1 mouse cellular context compared by ENCODE assay signal in genomic region chr3:67344599-67344998, GRCm38 (mm10).
TF ChIP-seq lines count a peak whose summit lies in the region.

No protein-coding gene starts in this region.

TF ChIP-seq in MEL, 35 proteins besides CTCF, POLR2A, EP300 and RAD21 (continued from another document):
- TF ChIP-seq MYB (IDR thresholded peaks at IDR 0.05; ENCODE audit: low read depth, low read length) (no peak), ZC3H11A (IDR thresholded peaks at IDR 0.05; ENCODE audit: low read depth, low read length) (peak; percentile 78)
